Mouse (Mus musculus): Measurements from ENCODE around the gene Serpind1. TPM values are rescaled to one million over a fixed set of nuclear protein-coding genes. Genes with fewer than 3 reads are reported as not detected.
A peak's percentile ranks its signal among the peaks of the same experiment; 100 is the strongest.

Gene Serpind1
- polyA plus RNA-seq, 1 experiment from 2014 or later, result 0.22 TPM

GRCm38 (mm10) chr16:17339701-17340100 is 8.5 kb downstream of the Serpind1 start:
- no peak overlapping the region for H3K27ac ChIP-seq (ENCODE audit: low read length)
- H3K9ac ChIP-seq (replicated peaks; ENCODE audit: low read depth, low read length), result no peak overlapping the region
- WGBS, result 81% methylated on average over 7 of the region's 7 CpGs
- H3K27me3 ChIP-seq (ENCODE audit: control insufficient read depth, insufficient read depth, low read length), result no peaks in the 10 kb centered on the region
- H3K4me3 ChIP-seq (ENCODE audit: low read depth, low read length), result no peak overlapping the region
- ATAC-seq (ENCODE audit: insufficient number of reproducible peaks, insufficient read depth, low FRiP score, low read depth), result no peak
- H3K4me2 ChIP-seq (replicated peaks; ENCODE audit: low read depth, low read length), result no peak overlapping the region
- H3K4me1 ChIP-seq (ENCODE audit: control insufficient read depth, insufficient read depth, low read length), result no peaks in the 10 kb centered on the region
- H3K9me3 ChIP-seq (ENCODE audit: control insufficient read depth, low read depth, low read length), result no peaks in the 10 kb centered on the region
- peaks cover 6% of the 10 kb centered on the region; the same call in 1 of the 2 replicates for H3K36me3 ChIP-seq (ENCODE audit: control insufficient read depth, insufficient read depth, low read length)

GRCm38 (mm10) chr16:17340705-17341104 is 9.5 kb downstream of the Serpind1 start:
- Histone ChIP-seq H3K27ac (ENCODE audit: low read length) (no peak overlapping the region), H3K9me3 (ENCODE audit: control insufficient read depth, low read depth, low read length) (no peaks in the 10 kb centered on the region), H3K4me3 (ENCODE audit: low read depth, low read length) (no peak overlapping the region), H3K4me2 (replicated peaks; ENCODE audit: low read depth, low read length) (no peak overlapping the region), H3K9ac (replicated peaks; ENCODE audit: low read depth, low read length) (no peak overlapping the region), H3K4me1 (ENCODE audit: control insufficient read depth, insufficient read depth, low read length) (no peaks in the 10 kb centered on the region), H3K36me3 (ENCODE audit: control insufficient read depth, insufficient read depth, low read length) (peaks cover 6% of the 10 kb centered on the region; the same call in 1 of the 2 replicates), H3K27me3 (ENCODE audit: control insufficient read depth, insufficient read depth, low read length) (no peaks in the 10 kb centered on the region)
- ATAC-seq (ENCODE audit: insufficient number of reproducible peaks, insufficient read depth, low FRiP score, low read depth), result no peak
- 71% methylated on average over 2 of the region's 2 CpGs for WGBS

- Histone ChIP-seq H3K4me1 (ENCODE audit: control insufficient read depth, insufficient read depth, low read length) (no peaks in the 10 kb centered on the region), H3K4me3 (ENCODE audit: low read depth, low read length) (no peak overlapping the region), H3K9me3 (ENCODE audit: control insufficient read depth, low read depth, low read length) (no peaks in the 10 kb centered on the region), H3K27ac (ENCODE audit: low read length) (no peak overlapping the region), H3K36me3 (ENCODE audit: control insufficient read depth, insufficient read depth, low read length) (peaks cover 6% of the 10 kb centered on the region; the same call in 1 of the 2 replicates), H3K4me2 (replicated peaks; ENCODE audit: low read depth, low read length) (no peak overlapping the region), H3K9ac (replicated peaks; ENCODE audit: low read depth, low read length) (no peak overlapping the region), H3K27me3 (ENCODE audit: control insufficient read depth, insufficient read depth, low read length) (no peaks in the 10 kb centered on the region)
- 89% methylated on average over 4 of the region's 4 CpGs for WGBS
- no peak for ATAC-seq (ENCODE audit: insufficient number of reproducible peaks, insufficient read depth, low FRiP score, low read depth)
Observed at GRCm38 (mm10) chr16:17341847-17342246, 10.7 kb downstream of the Serpind1 start.

GRCm38 (mm10) chr16:17345141-17345812 is 14.1 kb downstream of the Serpind1 start:
- WGBS, result 70% methylated on average over 8 of the region's 8 CpGs
- Histone ChIP-seq H3K27ac (ENCODE audit: low read length) (peak overlapping the region; percentile 52; the same call in 1 of the 2 replicates), H3K4me3 (ENCODE audit: low read depth, low read length) (no peak overlapping the region), H3K4me2 (replicated peaks; ENCODE audit: low read depth, low read length) (no peak overlapping the region), H3K9me3 (ENCODE audit: control insufficient read depth, low read depth, low read length) (no peaks in the 10 kb centered on the region), H3K36me3 (ENCODE audit: control insufficient read depth, insufficient read depth, low read length) (peaks cover 15% of the 10 kb centered on the region), H3K27me3 (ENCODE audit: control insufficient read depth, insufficient read depth, low read length) (no peaks in the 10 kb centered on the region), H3K9ac (replicated peaks; ENCODE audit: low read depth, low read length) (no peak overlapping the region), H3K4me1 (ENCODE audit: control insufficient read depth, insufficient read depth, low read length) (no peaks in the 10 kb centered on the region)
- ATAC-seq (ENCODE audit: insufficient number of reproducible peaks, insufficient read depth, low FRiP score, low read depth), result peak; percentile 73

GRCm38 (mm10) chr16:17345813-17346155 is 14.6 kb downstream of the Serpind1 start:
- no peaks in the 10 kb centered on the region for H3K27me3 ChIP-seq (ENCODE audit: control insufficient read depth, insufficient read depth, low read length)
- no peaks in the 10 kb centered on the region for H3K4me1 ChIP-seq (ENCODE audit: control insufficient read depth, insufficient read depth, low read length)
- no peak overlapping the region for H3K9ac ChIP-seq (replicated peaks; ENCODE audit: low read depth, low read length)
- no peaks in the 10 kb centered on the region for H3K9me3 ChIP-seq (ENCODE audit: control insufficient read depth, low read depth, low read length)
- WGBS, result 69% methylated on average over 2 of the region's 2 CpGs
- H3K4me2 ChIP-seq (replicated peaks; ENCODE audit: low read depth, low read length), result no peak overlapping the region
- no peak overlapping the region for H3K4me3 ChIP-seq (ENCODE audit: low read depth, low read length)
- H3K27ac ChIP-seq (ENCODE audit: low read length), result no peak overlapping the region
- no peak for ATAC-seq (ENCODE audit: insufficient number of reproducible peaks, insufficient read depth, low FRiP score, low read depth)
- H3K36me3 ChIP-seq (ENCODE audit: control insufficient read depth, insufficient read depth, low read length), result peaks cover 17% of the 10 kb centered on the region

GRCm38 (mm10) chr16:17346766-17347165 is 15.6 kb downstream of the Serpind1 start:
- no peak for ATAC-seq (ENCODE audit: insufficient number of reproducible peaks, insufficient read depth, low FRiP score, low read depth)
- Histone ChIP-seq H3K4me1 (ENCODE audit: control insufficient read depth, insufficient read depth, low read length) (no peaks in the 10 kb centered on the region), H3K9me3 (ENCODE audit: control insufficient read depth, low read depth, low read length) (no peaks in the 10 kb centered on the region), H3K4me2 (replicated peaks; ENCODE audit: low read depth, low read length) (no peak overlapping the region), H3K27ac (ENCODE audit: low read length) (no peak overlapping the region), H3K4me3 (ENCODE audit: low read depth, low read length) (no peak overlapping the region), H3K9ac (replicated peaks; ENCODE audit: low read depth, low read length) (no peak overlapping the region), H3K36me3 (ENCODE audit: control insufficient read depth, insufficient read depth, low read length) (peaks cover 22% of the 10 kb centered on the region), H3K27me3 (ENCODE audit: control insufficient read depth, insufficient read depth, low read length) (no peaks in the 10 kb centered on the region)
- 77% methylated on average over 1 of the region's 1 CpGs for WGBS

- Histone ChIP-seq H3K27me3 (ENCODE audit: control insufficient read depth, insufficient read depth, low read length) (no peaks in the 10 kb centered on the region), H3K9me3 (ENCODE audit: control insufficient read depth, low read depth, low read length) (no peaks in the 10 kb centered on the region), H3K27ac (ENCODE audit: low read length) (no peak overlapping the region), H3K4me2 (replicated peaks; ENCODE audit: low read depth, low read length) (no peak overlapping the region), H3K4me3 (ENCODE audit: low read depth, low read length) (no peak overlapping the region), H3K9ac (replicated peaks; ENCODE audit: low read depth, low read length) (no peak overlapping the region), H3K36me3 (ENCODE audit: control insufficient read depth, insufficient read depth, low read length) (peaks cover 31% of the 10 kb centered on the region), H3K4me1 (ENCODE audit: control insufficient read depth, insufficient read depth, low read length) (no peaks in the 10 kb centered on the region)
- no peak for ATAC-seq (ENCODE audit: insufficient number of reproducible peaks, insufficient read depth, low FRiP score, low read depth)
- WGBS, result 92% methylated on average over 6 of the region's 6 CpGs
Observed at GRCm38 (mm10) chr16:17356031-17356430, 24.9 kb downstream of the Serpind1 start.

GRCm38 (mm10) chr16:17358787-17359186 is 27.6 kb downstream of the Serpind1 start:
- no peak for ATAC-seq (ENCODE audit: insufficient number of reproducible peaks, insufficient read depth, low FRiP score, low read depth)
- Histone ChIP-seq H3K27me3 (ENCODE audit: control insufficient read depth, insufficient read depth, low read length) (no peaks in the 10 kb centered on the region), H3K4me1 (ENCODE audit: control insufficient read depth, insufficient read depth, low read length) (no peaks in the 10 kb centered on the region), H3K9me3 (ENCODE audit: control insufficient read depth, low read depth, low read length) (no peaks in the 10 kb centered on the region), H3K27ac (ENCODE audit: low read length) (no peak overlapping the region), H3K4me2 (replicated peaks; ENCODE audit: low read depth, low read length) (no peak overlapping the region), H3K36me3 (ENCODE audit: control insufficient read depth, insufficient read depth, low read length) (peaks cover 20% of the 10 kb centered on the region), H3K4me3 (ENCODE audit: low read depth, low read length) (no peak overlapping the region), H3K9ac (replicated peaks; ENCODE audit: low read depth, low read length) (no peak overlapping the region)
- WGBS, result 85% methylated on average over 4 of the region's 4 CpGs

- H3K27ac ChIP-seq (ENCODE audit: low read length), result no peak overlapping the region
- H3K4me2 ChIP-seq (replicated peaks; ENCODE audit: low read depth, low read length), result no peak overlapping the region
- H3K9ac ChIP-seq (replicated peaks; ENCODE audit: low read depth, low read length), result no peak overlapping the region
- H3K4me1 ChIP-seq (ENCODE audit: control insufficient read depth, insufficient read depth, low read length), result no peaks in the 10 kb centered on the region
- H3K36me3 ChIP-seq (ENCODE audit: control insufficient read depth, insufficient read depth, low read length), result peaks cover 7% of the 10 kb centered on the region; the same call in 1 of the 2 replicates
- 92% methylated on average over 4 of the region's 4 CpGs for WGBS
- no peak overlapping the region for H3K4me3 ChIP-seq (ENCODE audit: low read depth, low read length)
- no peaks in the 10 kb centered on the region for H3K9me3 ChIP-seq (ENCODE audit: control insufficient read depth, low read depth, low read length)
- H3K27me3 ChIP-seq (ENCODE audit: control insufficient read depth, insufficient read depth, low read length), result no peaks in the 10 kb centered on the region
- ATAC-seq (ENCODE audit: insufficient number of reproducible peaks, insufficient read depth, low FRiP score, low read depth), result no peak
Observed at GRCm38 (mm10) chr16:17382306-17382705, 51.1 kb downstream of the Serpind1 start.

Data from stomach, embryonic 14.5 days (tissue).